Mouse (Mus musculus) CD8-positive naive resting alpha-beta T cell, adult 2 months (primary cell): ENCODE data around the gene Dclk1.

Experiments
- DNase-seq, 2 experiments: peaks; one replicate each; pipeline ENCODE4 v3.0.0; 2022; ENCODE audit warnings: low read depth in 2 of 2, low spot score in 2 of 2

Dclk1 gene

GRCm38 (mm10) chr3:55330496-55330895, 88.3 kb downstream of the Dclk1 start:
- DNase-seq, result no peak

GRCm38 (mm10) chr3:55331694-55332093, 89.5 kb downstream of the Dclk1 start:
- no peak for DNase-seq

GRCm38 (mm10) chr3:55333511-55333910, 91.3 kb downstream of the Dclk1 start:
- no peak for DNase-seq

GRCm38 (mm10) chr3:55336895-55337294, 94.7 kb downstream of the Dclk1 start:
- DNase-seq, result no peak

GRCm38 (mm10) chr3:55337671-55338070, 95.5 kb downstream of the Dclk1 start:
- no peak for DNase-seq

GRCm38 (mm10) chr3:55342445-55342844, 100.3 kb downstream of the Dclk1 start:
- DNase-seq, result no peak

GRCm38 (mm10) chr3:55347371-55348025, 105.3 kb downstream of the Dclk1 start:
- DNase-seq, result no peak

GRCm38 (mm10) chr3:55348026-55348390, 105.8 kb downstream of the Dclk1 start:
- no peak for DNase-seq

GRCm38 (mm10) chr3:55350194-55350593, 108.0 kb downstream of the Dclk1 start:
- DNase-seq, result no peak

GRCm38 (mm10) chr3:55351281-55352052, 109.3 kb downstream of the Dclk1 start:
- no peak for DNase-seq

- DNase-seq, result no peak
These were observed 110.4 kb downstream of the Dclk1 start for GRCm38 (mm10) chr3:55352529-55352928.

GRCm38 (mm10) chr3:55353169-55353568, 111.0 kb downstream of the Dclk1 start:
- no peak for DNase-seq

GRCm38 (mm10) chr3:55353909-55354511, 111.8 kb downstream of the Dclk1 start:
- DNase-seq, result no peak

- DNase-seq, result no peak
These were observed 112.6 kb downstream of the Dclk1 start for GRCm38 (mm10) chr3:55354765-55355164.

GRCm38 (mm10) chr3:55358486-55358885, 116.3 kb downstream of the Dclk1 start:
- no peak for DNase-seq

GRCm38 (mm10) chr3:55360836-55361235, 118.7 kb downstream of the Dclk1 start:
- no peak for DNase-seq

GRCm38 (mm10) chr3:55367166-55367565, 125.0 kb downstream of the Dclk1 start:
- DNase-seq, result no peak

- DNase-seq, result no peak
These were observed 127.0 kb downstream of the Dclk1 start for GRCm38 (mm10) chr3:55369156-55369555.

- DNase-seq, result no peak
These were observed 131.5 kb downstream of the Dclk1 start for GRCm38 (mm10) chr3:55373689-55374088.

GRCm38 (mm10) chr3:55378591-55378990, 136.4 kb downstream of the Dclk1 start:
- no peak for DNase-seq

GRCm38 (mm10) chr3:55380471-55380870, 138.3 kb downstream of the Dclk1 start:
- no peak for DNase-seq

GRCm38 (mm10) chr3:55392605-55393004, 150.4 kb downstream of the Dclk1 start:
- DNase-seq, result no peak
